Mouse (Mus musculus): ENCODE results near the gene Prkab2. TPM values are rescaled to one million over a fixed set of nuclear protein-coding genes. Genes with fewer than 3 reads are reported as not detected.

The Prkab2 gene
- polyA plus RNA-seq, 1 experiment = 8.0 TPM

DNA sequence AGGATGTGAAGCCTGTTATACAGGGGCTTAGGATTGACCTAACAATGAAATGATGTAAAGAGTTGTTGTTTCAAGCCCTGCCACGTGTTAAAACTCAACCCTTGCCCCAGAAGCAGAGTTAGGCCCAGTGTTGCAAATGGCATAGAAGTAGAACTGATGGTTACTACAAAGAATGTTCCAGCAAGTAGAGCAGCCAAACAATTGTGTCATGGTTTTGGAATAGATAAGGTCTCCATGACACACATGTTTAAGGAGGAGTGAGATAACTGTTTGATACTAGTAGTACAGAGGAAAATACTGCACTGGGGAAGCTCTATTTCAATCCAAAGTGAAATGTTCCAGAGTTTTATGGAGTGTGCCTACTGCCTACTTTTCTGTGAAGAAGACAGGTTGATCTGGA lies 9.5 kb upstream of the Prkab2 start:
- Histone ChIP-seq H3K36me3 (ENCODE audit: control insufficient read depth, insufficient read depth, low read length) (no peaks in the 10 kb centered on the region), H3K4me3 (ENCODE audit: control insufficient read depth, insufficient read depth, low read length) (no peak overlapping the region), H3K27ac (ENCODE audit: control insufficient read depth, insufficient read depth, low read length) (no peak overlapping the region), H3K4me1 (replicated peaks; ENCODE audit: control insufficient read depth, insufficient read depth, low read length) (no peaks in the 10 kb centered on the region), H3K27me3 (ENCODE audit: control insufficient read depth, insufficient read depth, low read length) (no peaks in the 10 kb centered on the region)
- TF ChIP-seq POLR2A (IDR thresholded peaks at IDR 0.05; ENCODE audit: control insufficient read depth, extremely low read depth, insufficient read depth, low read length, poor library complexity) = no peak
- no peak for TF ChIP-seq CTCF (IDR thresholded peaks at IDR 0.05; ENCODE audit: borderline replicate concordance, control insufficient read depth, extremely low read depth, insufficient read depth, low read length, poor library complexity)
- WGBS = 63% methylated on average over 1 of the region's 1 CpGs
- no peak for DNase-seq

DNA sequence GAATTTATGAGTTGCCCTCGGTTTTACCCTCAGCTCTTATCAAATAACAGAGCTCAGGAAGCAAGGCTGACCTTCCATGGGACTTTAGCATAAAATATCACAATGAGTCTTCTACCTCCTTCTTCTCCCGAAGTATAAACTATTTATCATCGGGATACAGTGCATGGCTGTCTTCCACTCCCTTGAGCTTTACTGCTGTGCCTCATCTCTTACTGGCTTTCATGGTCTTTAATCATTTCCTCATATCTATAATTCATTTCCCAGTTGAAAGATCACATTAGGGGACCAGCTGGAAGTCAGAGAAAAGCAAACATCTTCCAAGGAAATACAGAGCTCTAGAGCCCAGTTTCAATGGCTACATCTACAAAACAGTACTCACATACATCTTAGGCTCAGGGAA lies 9.0 kb upstream of the Prkab2 start:
- Histone ChIP-seq H3K27me3 (ENCODE audit: control insufficient read depth, insufficient read depth, low read length) (no peaks in the 10 kb centered on the region), H3K4me1 (replicated peaks; ENCODE audit: control insufficient read depth, insufficient read depth, low read length) (no peaks in the 10 kb centered on the region), H3K27ac (ENCODE audit: control insufficient read depth, insufficient read depth, low read length) (no peak overlapping the region), H3K4me3 (ENCODE audit: control insufficient read depth, insufficient read depth, low read length) (no peak overlapping the region), H3K36me3 (ENCODE audit: control insufficient read depth, insufficient read depth, low read length) (no peaks in the 10 kb centered on the region)
- WGBS = 84% methylated on average over 3 of the region's 3 CpGs
- TF ChIP-seq CTCF (IDR thresholded peaks at IDR 0.05; ENCODE audit: borderline replicate concordance, control insufficient read depth, extremely low read depth, insufficient read depth, low read length, poor library complexity) (no peak), POLR2A (IDR thresholded peaks at IDR 0.05; ENCODE audit: control insufficient read depth, extremely low read depth, insufficient read depth, low read length, poor library complexity) (no peak)
- no peak for DNase-seq

DNA sequence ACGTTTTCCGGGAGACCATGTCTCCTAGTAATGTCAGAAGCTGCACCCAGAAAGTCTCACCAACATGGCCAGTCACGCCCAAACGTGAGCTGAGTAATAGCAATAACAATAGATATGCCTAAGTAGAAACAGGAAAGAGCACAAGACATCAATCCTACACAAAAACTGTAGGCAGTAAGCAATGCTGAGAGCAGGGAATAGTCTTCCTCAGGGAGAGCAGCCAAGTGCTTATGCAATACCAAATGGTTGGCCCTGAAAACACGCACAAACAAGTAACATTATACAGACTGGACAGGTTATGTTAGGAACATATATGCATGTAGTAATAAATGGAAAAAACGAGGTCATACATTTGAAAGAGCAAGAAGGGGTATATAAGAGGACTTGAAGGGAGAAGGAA lies 8.5 kb upstream of the Prkab2 start:
- Histone ChIP-seq H3K4me1 (replicated peaks; ENCODE audit: control insufficient read depth, insufficient read depth, low read length) (no peaks in the 10 kb centered on the region), H3K36me3 (ENCODE audit: control insufficient read depth, insufficient read depth, low read length) (no peaks in the 10 kb centered on the region), H3K27ac (ENCODE audit: control insufficient read depth, insufficient read depth, low read length) (no peak overlapping the region), H3K27me3 (ENCODE audit: control insufficient read depth, insufficient read depth, low read length) (no peaks in the 10 kb centered on the region), H3K4me3 (ENCODE audit: control insufficient read depth, insufficient read depth, low read length) (no peak overlapping the region)
- TF ChIP-seq POLR2A (IDR thresholded peaks at IDR 0.05; ENCODE audit: control insufficient read depth, extremely low read depth, insufficient read depth, low read length, poor library complexity) (no peak), CTCF (IDR thresholded peaks at IDR 0.05; ENCODE audit: borderline replicate concordance, control insufficient read depth, extremely low read depth, insufficient read depth, low read length, poor library complexity) (no peak)
- 91% methylated on average over 6 of the region's 6 CpGs for WGBS
- DNase-seq = no peak

DNA sequence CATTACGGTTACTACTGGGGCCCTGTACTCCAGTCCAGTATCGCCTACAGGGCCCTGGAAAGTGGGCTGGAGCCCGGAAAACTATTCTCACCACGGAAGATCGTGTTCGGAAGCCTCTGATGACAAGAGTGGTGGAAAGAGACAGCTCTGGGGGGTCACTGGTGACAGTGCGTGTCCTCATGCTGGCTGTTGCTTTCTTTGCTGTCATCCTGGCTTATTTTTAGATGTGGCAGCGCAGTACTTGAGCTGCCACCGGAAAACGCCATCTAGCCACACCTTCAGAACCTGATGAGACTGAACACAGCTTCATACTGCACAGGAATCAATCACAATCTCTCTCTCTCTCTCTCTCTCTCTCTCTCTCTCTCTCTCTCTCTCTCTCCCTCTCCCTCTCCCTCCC lies 6.4 kb upstream of the Prkab2 start:
- Histone ChIP-seq H3K4me3 (ENCODE audit: control insufficient read depth, insufficient read depth, low read length) (no peak overlapping the region), H3K27me3 (ENCODE audit: control insufficient read depth, insufficient read depth, low read length) (no peaks in the 10 kb centered on the region), H3K36me3 (ENCODE audit: control insufficient read depth, insufficient read depth, low read length) (no peaks in the 10 kb centered on the region), H3K4me1 (replicated peaks; ENCODE audit: control insufficient read depth, insufficient read depth, low read length) (no peaks in the 10 kb centered on the region), H3K27ac (ENCODE audit: control insufficient read depth, insufficient read depth, low read length) (no peak overlapping the region)
- WGBS = 92% methylated on average over 10 of the region's 10 CpGs
- TF ChIP-seq CTCF (IDR thresholded peaks at IDR 0.05; ENCODE audit: borderline replicate concordance, control insufficient read depth, extremely low read depth, insufficient read depth, low read length, poor library complexity) (no peak), POLR2A (IDR thresholded peaks at IDR 0.05; ENCODE audit: control insufficient read depth, extremely low read depth, insufficient read depth, low read length, poor library complexity) (no peak)
- DNase-seq = no peak

DNA sequence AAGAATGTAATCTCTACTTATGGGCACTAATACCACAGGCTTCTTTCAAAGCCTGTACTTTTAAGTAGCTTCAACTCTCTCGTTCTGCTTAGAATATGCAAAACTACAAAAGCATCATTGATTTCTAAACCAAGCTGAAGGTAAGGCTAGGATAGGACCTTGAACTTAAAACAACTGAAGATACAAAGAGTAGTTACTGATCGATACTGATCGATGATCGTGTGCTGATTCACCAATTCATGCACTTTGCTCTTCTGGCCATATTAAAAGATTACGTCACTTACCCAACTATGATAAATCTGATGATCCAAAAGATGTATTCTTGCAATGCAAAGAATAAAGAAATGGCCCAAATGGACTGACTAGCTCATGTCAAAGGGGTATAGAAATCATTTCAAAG lies 4.2 kb upstream of the Prkab2 start:
- WGBS = 96% methylated on average over 5 of the region's 5 CpGs
- Histone ChIP-seq H3K4me3 (ENCODE audit: control insufficient read depth, insufficient read depth, low read length) (no peak overlapping the region), H3K27ac (ENCODE audit: control insufficient read depth, insufficient read depth, low read length) (no peak overlapping the region), H3K27me3 (ENCODE audit: control insufficient read depth, insufficient read depth, low read length) (no peaks in the 10 kb centered on the region), H3K4me1 (replicated peaks; ENCODE audit: control insufficient read depth, insufficient read depth, low read length) (peaks cover 1% of the 10 kb centered on the region; the same call in 1 of the 2 replicates), H3K36me3 (ENCODE audit: control insufficient read depth, insufficient read depth, low read length) (no peaks in the 10 kb centered on the region)
- TF ChIP-seq POLR2A (IDR thresholded peaks at IDR 0.05; ENCODE audit: control insufficient read depth, extremely low read depth, insufficient read depth, low read length, poor library complexity) = no peak
- no peak for TF ChIP-seq CTCF (IDR thresholded peaks at IDR 0.05; ENCODE audit: borderline replicate concordance, control insufficient read depth, extremely low read depth, insufficient read depth, low read length, poor library complexity)
- DNase-seq = no peak

DNA sequence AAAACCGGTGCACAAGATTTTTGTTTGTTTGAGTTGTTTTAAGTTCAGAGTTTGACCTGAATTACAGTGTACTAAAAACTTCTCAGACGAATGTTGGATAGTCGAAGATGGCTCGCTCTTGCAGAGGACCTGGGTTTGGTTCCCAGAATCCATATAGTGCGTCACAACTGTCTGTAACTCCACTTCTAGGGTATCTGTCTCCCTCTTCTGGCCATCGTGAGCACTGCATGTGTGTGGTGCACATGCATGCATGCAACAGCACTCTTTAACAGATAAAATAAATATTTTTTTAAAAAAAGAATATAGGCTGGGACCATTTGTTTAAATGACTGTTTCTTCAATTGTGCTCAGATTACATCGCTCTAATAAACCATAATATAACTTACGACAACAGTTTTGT lies 3.1 kb upstream of the Prkab2 start:
- Histone ChIP-seq H3K4me1 (replicated peaks; ENCODE audit: control insufficient read depth, insufficient read depth, low read length) (peaks cover 4% of the 10 kb centered on the region; the same call in 1 of the 2 replicates), H3K4me3 (ENCODE audit: control insufficient read depth, insufficient read depth, low read length) (no peak overlapping the region), H3K27ac (ENCODE audit: control insufficient read depth, insufficient read depth, low read length) (no peak overlapping the region), H3K27me3 (ENCODE audit: control insufficient read depth, insufficient read depth, low read length) (no peaks in the 10 kb centered on the region), H3K36me3 (ENCODE audit: control insufficient read depth, insufficient read depth, low read length) (no peaks in the 10 kb centered on the region)
- TF ChIP-seq POLR2A (IDR thresholded peaks at IDR 0.05; ENCODE audit: control insufficient read depth, extremely low read depth, insufficient read depth, low read length, poor library complexity) (no peak), CTCF (IDR thresholded peaks at IDR 0.05; ENCODE audit: borderline replicate concordance, control insufficient read depth, extremely low read depth, insufficient read depth, low read length, poor library complexity) (no peak)
- WGBS = 89% methylated on average over 8 of the region's 8 CpGs
- peak; percentile 53 for DNase-seq

Measured in thymus, adult 2 months (tissue).